In the genomic region with DNA sequence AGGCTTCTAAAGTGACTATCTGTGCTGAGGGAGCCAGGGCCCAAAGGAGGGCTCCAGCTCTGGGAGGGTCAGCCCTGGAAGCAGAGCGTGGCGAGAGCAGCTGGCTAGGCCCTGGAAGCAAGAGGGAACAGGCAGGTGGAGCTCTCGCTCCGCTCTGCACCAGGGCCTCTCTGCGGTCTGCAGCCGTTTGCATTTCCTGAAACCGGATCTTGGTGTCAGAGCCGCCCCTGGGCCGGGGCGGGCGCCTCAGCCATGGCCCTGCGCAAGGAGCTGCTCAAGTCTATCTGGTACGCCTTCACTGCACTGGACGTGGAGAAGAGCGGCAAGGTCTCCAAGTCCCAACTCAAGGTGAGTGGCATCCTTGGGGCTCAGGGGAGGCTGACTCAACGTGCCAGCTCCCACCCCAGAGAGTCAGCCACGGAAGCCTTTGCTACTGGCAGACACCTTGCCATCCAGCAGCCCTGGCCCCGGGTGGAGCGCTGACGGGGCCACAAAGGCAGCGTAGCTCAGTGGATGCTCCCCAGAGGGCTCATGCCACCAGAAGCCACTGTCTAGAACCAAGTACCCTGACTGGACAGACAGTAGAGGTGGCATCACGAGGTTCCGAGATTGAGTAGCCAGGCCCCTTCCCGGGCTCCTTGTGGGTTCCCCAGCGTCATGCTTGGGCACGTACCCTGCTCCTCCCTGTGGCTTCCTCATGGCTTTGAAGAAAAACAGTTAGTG, we compare ENCODE assay signal across 8 mouse cellular contexts. TPM values are rescaled to one million over a fixed set of nuclear protein-coding genes. Genes with fewer than 3 reads are reported as not detected.
A peak's percentile ranks its signal among the peaks of the same experiment; 100 is the strongest.
DNase-seq lines count a peak whose midpoint lies in the region; ATAC-seq and TF ChIP-seq lines count a peak whose summit lies in the region.

A gene (plus strand): TSS at position 188 of the 723 bp plus-strand sequence.

- no peak for TF ChIP-seq EP300 in lung, postnatal 0 days (IDR thresholded peaks at IDR 0.05)

- peak within 1 kb of the TSS; percentile 69 for H3K4me2 ChIP-seq in heart, embryonic 14.5 days (ENCODE audit: low read length)
- peak within 1 kb of the TSS; percentile 59 for H3K4me2 ChIP-seq in kidney, embryonic 16.5 days (replicated peaks; ENCODE audit: low read depth, low read length)
- H3K4me2 ChIP-seq in lung, postnatal 0 days (replicated peaks; ENCODE audit: low read depth, low read length) = peak within 1 kb of the TSS; percentile 48

- TF ChIP-seq CTCF in lung, postnatal 0 days (IDR thresholded peaks at IDR 0.05) = peak; percentile 76
- TF ChIP-seq CTCF in olfactory bulb, adult 2 months (IDR thresholded peaks at IDR 0.05; ENCODE audit: insufficient read depth, low read depth, low read length) = no peak

- peak; percentile 91 for DNase-seq in A20 (ENCODE audit: low read depth, low spot score)
- peak; percentile 89 for DNase-seq in ZHBTc4 (ENCODE audit: low read depth, low spot score)
- DNase-seq in lung, postnatal 0 days (ENCODE audit: low spot score) = peak; percentile 90
- DNase-seq in thymus, postnatal 14 days = peak; percentile 92

- TF ChIP-seq POLR2A in olfactory bulb, adult 2 months (IDR thresholded peaks at IDR 0.05; ENCODE audit: insufficient read depth, low read depth, low read length) = no peak

- no peaks in the 10 kb centered on the region for H3K9me3 ChIP-seq in heart, embryonic 14.5 days (ENCODE audit: control insufficient read depth, low read length)
- H3K9me3 ChIP-seq in kidney, embryonic 16.5 days (ENCODE audit: low read length) = no peaks in the 10 kb centered on the region
- no peaks in the 10 kb centered on the region for H3K9me3 ChIP-seq in lung, postnatal 0 days (ENCODE audit: low read length)

- peak within 1 kb of the TSS; percentile 72 for H3K9ac ChIP-seq in heart, embryonic 14.5 days (ENCODE audit: low read length)
- H3K9ac ChIP-seq in kidney, embryonic 16.5 days (replicated peaks; ENCODE audit: low read length) = peak within 1 kb of the TSS; percentile 69
- no peak within 1 kb of the TSS for H3K9ac ChIP-seq in lung, postnatal 0 days (replicated peaks; ENCODE audit: low read depth)

- no peak for ATAC-seq in erythroblast, adult 5-6 weeks (replicated peaks; ENCODE audit: low FRiP score, poor library complexity, severe bottlenecking)
- peak; percentile 75 for ATAC-seq in heart, embryonic 14.5 days (ENCODE audit: insufficient number of reproducible peaks, insufficient read depth, low FRiP score, low read depth)
- peak; percentile 90 for ATAC-seq in kidney, embryonic 16.5 days (ENCODE audit: low FRiP score, low TSS enrichment)
- peak; percentile 89 for ATAC-seq in lung, postnatal 0 days

- H3K36me3 ChIP-seq in heart, embryonic 14.5 days (ENCODE audit: control insufficient read depth, insufficient read depth, low read length) = peaks cover 21% of the 10 kb centered on the region
- H3K36me3 ChIP-seq in kidney, embryonic 16.5 days (ENCODE audit: insufficient read depth, low read length) = peaks cover 6% of the 10 kb centered on the region
- H3K36me3 ChIP-seq in lung, postnatal 0 days (ENCODE audit: insufficient read depth, low read length) = peaks cover 5% of the 10 kb centered on the region; the same call in 1 of the 2 replicates

- peak within 1 kb of the TSS; percentile 17 to 33 for H3K4me3 ChIP-seq in heart, embryonic 14.5 days (ENCODE audit: control insufficient read depth in 1 of 2, insufficient read depth in 1 of 2, low read depth in 1 of 2, low read length in 2 of 2)
- peak within 1 kb of the TSS; percentile 45 for H3K4me3 ChIP-seq in kidney, embryonic 16.5 days (ENCODE audit: low read length)
- peak within 1 kb of the TSS; percentile 14; the same call in 1 of the 2 replicates for H3K4me3 ChIP-seq in lung, postnatal 0 days (ENCODE audit: low read depth, low read length)
- peak within 1 kb of the TSS; percentile 34 for H3K4me3 ChIP-seq in olfactory bulb, adult 2 months (ENCODE audit: insufficient read depth, low read depth, low read length)

- H3K27me3 ChIP-seq in heart, embryonic 14.5 days (ENCODE audit: control insufficient read depth, insufficient read depth, low read length) = no peaks in the 10 kb centered on the region
- H3K27me3 ChIP-seq in kidney, embryonic 16.5 days (ENCODE audit: insufficient read depth, low read length) = no peaks in the 10 kb centered on the region
- H3K27me3 ChIP-seq in lung, postnatal 0 days (replicated peaks; ENCODE audit: insufficient read depth, low read length) = no peaks in the 10 kb centered on the region

- 18% methylated on average over 26 of the region's 26 CpGs for WGBS in heart, embryonic 14.5 days
- 16% methylated on average over 26 of the region's 26 CpGs for WGBS in kidney, embryonic 16.5 days
- WGBS in lung, postnatal 0 days = 25% methylated on average over 23 of the region's 26 CpGs
- WGBS in olfactory bulb, adult 2 months = 35% methylated on average over 26 of the region's 26 CpGs

- H3K4me1 ChIP-seq in heart, embryonic 14.5 days (ENCODE audit: control insufficient read depth in 2 of 2, insufficient read depth in 2 of 2, low read length in 2 of 2) = peaks cover 12 to 16% of the 10 kb centered on the region in 2 experiments
- H3K4me1 ChIP-seq in kidney, embryonic 16.5 days (ENCODE audit: insufficient read depth, low read length) = peaks cover 24% of the 10 kb centered on the region
- peaks cover 5% of the 10 kb centered on the region; the same call in 1 of the 2 replicates for H3K4me1 ChIP-seq in lung, postnatal 0 days (ENCODE audit: insufficient read depth, low read depth, low read length)
- H3K4me1 ChIP-seq in olfactory bulb, adult 2 months (ENCODE audit: control insufficient read depth, insufficient read depth, low read length) = peaks cover 35% of the 10 kb centered on the region

- H3K27ac ChIP-seq in heart, embryonic 14.5 days (replicated peaks in 1 of 2; ENCODE audit: control insufficient read depth in 1 of 2, insufficient read depth in 1 of 2, low read depth in 2 of 2, low read length in 2 of 2) = peak within 1 kb of the TSS; percentile 47 to 51
- H3K27ac ChIP-seq in kidney, embryonic 16.5 days (ENCODE audit: low read length) = peak within 1 kb of the TSS; percentile 74
- peak within 1 kb of the TSS; percentile 52 for H3K27ac ChIP-seq in lung, postnatal 0 days (ENCODE audit: low read length)
- H3K27ac ChIP-seq in olfactory bulb, adult 2 months (ENCODE audit: insufficient read depth, low read depth, low read length) = peak within 1 kb of the TSS; percentile 57

RNA-seq across cellular contexts. Expression of the gene that starts here (rescaled TPM):
- total RNA-seq in erythroblast, adult 5-6 weeks (2015; ENCODE audit: low replicate concordance) = 7.5 and 12.9 TPM in 2 replicates
- total RNA-seq in erythroblast, adult 5-6 weeks (2017; ENCODE audit: low replicate concordance) = 21.9 and 28.0 TPM in 2 replicates
- polyA plus RNA-seq in heart, embryonic 14.5 days (2014; fragmentation: Nextera tagmentation; extraction: Ambion mirVana) = 1.5 and 1.9 TPM in 2 replicates
- 7.2 and 7.4 TPM in 2 replicates for polyA plus RNA-seq in kidney, embryonic 16.5 days (2015; fragmentation: Nextera tagmentation; extraction: Ambion mirVana)
- polyA plus RNA-seq in lung, postnatal 0 days (2015; fragmentation: Nextera tagmentation; extraction: Ambion mirVana) = 5.8 and 6.2 TPM in 2 replicates
- polyA plus RNA-seq in olfactory bulb, adult 2 months (2012; ENCODE audit: insufficient read depth, insufficient read length, low replicate concordance, missing spikeins) = not detected in 2 replicates
